Mouse (Mus musculus) ES-Bruce4 (cell line): Measurements from ENCODE around the gene Akap5. TPM values are rescaled to one million over a fixed set of nuclear protein-coding genes. Genes with fewer than 3 reads are reported as not detected.
A peak's percentile ranks its signal among the peaks of the same experiment; 100 is the strongest.

ENCODE experiments used
- H3K27ac ChIP-seq: 2 replicates; pipeline ENCODE4 v1.5.1; 2012; ENCODE audit warnings: low read length, inconsistent platforms; ENCODE audit not compliant: insufficient read depth
- H3K27me3 ChIP-seq: 2 replicates; pipeline ENCODE4 v1.6.1; 2012; ENCODE audit warnings: mild to moderate bottlenecking, low read length, inconsistent platforms; ENCODE audit not compliant: control insufficient read depth, poor library complexity, insufficient read depth, severe bottlenecking
- H3K36me3 ChIP-seq: 2 replicates; pipeline ENCODE4 v1.6.1; 2012; ENCODE audit warnings: inconsistent platforms, mild to moderate bottlenecking, low read length, moderate library complexity; ENCODE audit not compliant: control insufficient read depth, poor library complexity, insufficient read depth, severe bottlenecking
- H3K4me1 ChIP-seq: one replicate; pipeline ENCODE4 v1.8.1; 2011; ENCODE audit warnings: low read length; ENCODE audit not compliant: control insufficient read depth, insufficient read depth
- H3K4me3 ChIP-seq: 2 replicates; pipeline ENCODE4 v1.5.1; 2011; ENCODE audit warnings: low read depth, mild to moderate bottlenecking, low read length
- H3K9ac ChIP-seq: 2 replicates; pipeline ENCODE4 v1.6.1; 2012; ENCODE audit warnings: low read depth, mild to moderate bottlenecking, inconsistent platforms; ENCODE audit not compliant: poor library complexity, severe bottlenecking
- H3K9me3 ChIP-seq: replicated peaks from 2 replicates; pipeline ENCODE4 v1.6.1; 2012; ENCODE audit warnings: mild to moderate bottlenecking, low read length, inconsistent platforms; ENCODE audit not compliant: control insufficient read depth, poor library complexity, insufficient read depth, severe bottlenecking
- CTCF ChIP-seq: IDR thresholded peaks from one replicate; pipeline ENCODE4 v1.8.1; 2011; ENCODE audit warnings: low read depth, low read length
- EP300 ChIP-seq: IDR thresholded peaks from 2 replicates; pipeline ENCODE4 v1.6.1; 2011; ENCODE audit warnings: low read depth, low read length; ENCODE audit not compliant: insufficient read depth
- POLR2A ChIP-seq: IDR thresholded peaks from one replicate; pipeline ENCODE4 v1.8.1; 2011; ENCODE audit warnings: low read length; ENCODE audit not compliant: insufficient read depth
- polyA plus RNA-seq: library from polyadenylated mRNA; stranded (reverse); fragments of >200 nt; gene quantifications from 2 replicates; pipeline ENCODE4 v1.2.4, GENCODE M21; 2011; ENCODE audit warnings: low read depth; ENCODE audit not compliant: missing spikeins, insufficient read depth, insufficient read length

Gene Akap5
- polyA plus RNA-seq, 1 experiment, result 11.1 TPM

DNA sequence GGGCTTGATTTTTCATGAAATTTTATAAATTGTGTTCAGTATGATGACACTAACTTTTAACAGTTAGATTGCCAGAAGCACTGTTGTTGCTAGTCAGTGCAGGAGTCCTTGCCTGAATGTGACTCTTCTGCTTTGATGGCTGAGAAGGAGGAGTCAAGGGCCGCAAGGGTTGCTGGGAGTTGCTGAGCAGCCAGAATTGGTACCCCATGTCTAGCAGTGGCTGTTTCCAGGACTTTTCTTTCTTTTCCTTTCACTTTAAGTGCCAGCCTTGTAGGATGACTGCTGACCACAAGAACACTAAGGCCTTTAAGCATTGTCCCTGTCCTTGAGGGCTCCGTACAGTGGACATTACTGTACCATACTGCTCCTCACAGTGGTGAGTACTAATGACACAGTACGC is 53.0 kb downstream of the Akap5 start:
- Histone ChIP-seq H3K27ac (peak overlapping the region; percentile 27), H3K4me3 (peak overlapping the region; percentile 47), H3K27me3 (no peaks in the 10 kb centered on the region), H3K36me3 (no peaks in the 10 kb centered on the region), H3K9me3 (no peaks in the 10 kb centered on the region), H3K9ac (peak overlapping the region; percentile 64), H3K4me1 (peaks cover 2% of the 10 kb centered on the region)
- TF ChIP-seq CTCF (no peak), EP300 (no peak), POLR2A (no peak)

GRCm38 (mm10) chr12:76378556-76378955 is 53.9 kb downstream of the Akap5 start:
- Histone ChIP-seq H3K36me3 (no peaks in the 10 kb centered on the region), H3K27ac (peak overlapping the region; percentile 84), H3K9ac (no peak overlapping the region), H3K27me3 (no peaks in the 10 kb centered on the region), H3K9me3 (no peaks in the 10 kb centered on the region), H3K4me1 (peaks cover 2% of the 10 kb centered on the region), H3K4me3 (no peak overlapping the region)
- TF ChIP-seq EP300, result no peak

DNA sequence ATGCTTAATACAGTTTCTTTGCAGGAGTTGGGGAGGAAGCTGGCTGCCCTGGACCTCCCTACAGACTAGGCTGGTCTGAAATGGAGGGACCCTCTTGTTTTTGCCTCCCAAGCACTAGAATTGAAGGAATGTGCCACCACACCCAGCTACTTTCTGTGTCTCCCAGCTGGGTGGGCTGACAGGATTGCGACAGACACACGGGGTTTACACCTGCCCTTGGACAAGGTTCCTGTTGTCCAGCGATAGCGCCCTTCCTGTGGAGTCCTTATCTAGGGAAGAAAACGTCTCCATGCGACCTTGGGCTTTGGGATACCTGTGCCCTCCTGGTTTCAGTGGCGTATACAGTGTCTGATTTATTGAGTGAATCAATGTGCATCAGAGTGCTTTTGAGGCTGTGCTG is 55.5 kb downstream of the Akap5 start:
- no peak for TF ChIP-seq CTCF
- peak; percentile 79; the same call in 1 of the 2 replicates for TF ChIP-seq EP300
- H3K4me3 ChIP-seq, result no peak overlapping the region
- H3K27ac ChIP-seq, result no peak overlapping the region
- H3K9ac ChIP-seq, result no peak overlapping the region
- H3K9me3 ChIP-seq, result no peaks in the 10 kb centered on the region
- peaks cover 2% of the 10 kb centered on the region for H3K4me1 ChIP-seq
- no peaks in the 10 kb centered on the region for H3K27me3 ChIP-seq
- no peaks in the 10 kb centered on the region for H3K36me3 ChIP-seq

Other genes starting within 250 kb of the Akap5 start
- gene Esr2, start 147.6 kb upstream of the Akap5 start, polyA plus RNA-seq, result 0.41 and 0.49 TPM in 2 replicates
- gene Tex21, start 78.1 kb upstream of the Akap5 start, polyA plus RNA-seq, result 8.8 and 8.9 TPM in 2 replicates
- 237 and 239 TPM in 2 replicates for gene Mthfd1, start 69.6 kb upstream of the Akap5 start, polyA plus RNA-seq
- gene Zbtb25, start 44.7 kb downstream of the Akap5 start, polyA plus RNA-seq, result 23.1 and 30.8 TPM in 2 replicates
- 5.8 and 6.1 TPM in 2 replicates for gene Zbtb1, start 45.4 kb downstream of the Akap5 start, polyA plus RNA-seq
- gene Hspa2, start 79.3 kb downstream of the Akap5 start, polyA plus RNA-seq, result 8.2 and 8.7 TPM in 2 replicates
- 1.1 and 2.1 TPM in 2 replicates for gene Ppp1r36, start 92.6 kb downstream of the Akap5 start, polyA plus RNA-seq
- gene Plekhg3, start 206.0 kb downstream of the Akap5 start, polyA plus RNA-seq, result 25.3 and 28.5 TPM in 2 replicates